Comparison of ENCODE assay signal across 13 mouse cellular contexts in the genomic region with DNA sequence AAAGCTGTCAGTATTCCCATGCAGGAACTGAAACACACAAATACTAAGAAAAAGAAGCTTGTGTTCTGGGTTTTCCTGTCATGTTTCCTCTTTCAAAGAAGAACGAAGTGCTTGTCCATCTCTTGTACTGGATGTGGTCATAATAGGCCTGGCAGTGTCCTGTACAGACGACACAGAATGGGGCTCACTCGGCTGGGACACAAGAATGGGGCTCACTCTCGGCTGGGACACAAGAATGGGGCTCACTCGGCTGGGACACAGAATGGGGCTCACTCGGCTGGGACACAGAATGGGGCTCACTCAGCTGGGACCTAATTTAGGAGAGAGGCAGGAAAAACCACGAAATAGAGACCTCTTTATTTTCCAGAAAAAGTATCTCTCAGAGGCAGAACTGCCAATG. TPM values are rescaled to one million over a fixed set of nuclear protein-coding genes. Genes with fewer than 3 reads are reported as not detected.
DNase-seq lines count a peak whose midpoint lies in the region; ATAC-seq and TF ChIP-seq lines count a peak whose summit lies in the region.
"Had no signal": no experiment of that assay in that cellular context is flagged by ENCODE, and none has a peak within 500 bp of the region (broad histone marks: within the 10 kb centered on the region; RNA-seq: fewer than 3 reads in every experiment).

No protein-coding gene starts in this region.

- H3K36me3 ChIP-seq in heart, embryonic 15.5 days = no peaks in the 10 kb centered on the region
- H3K36me3 ChIP-seq in spleen, adult 2 months (ENCODE audit: control insufficient read depth, insufficient read depth, low read length) = no peaks in the 10 kb centered on the region
- 0 out of 2 replicates have a peak, but pooled peaks cover 2% of the 10 kb centered on the region for H3K36me3 ChIP-seq in liver, embryonic 15.5 days (replicated peaks)

- H3K4me1 ChIP-seq in heart, embryonic 15.5 days (replicated peaks) = peaks cover 83% of the 10 kb centered on the region
- H3K4me1 ChIP-seq in spleen, adult 2 months (ENCODE audit: control insufficient read depth, insufficient read depth, insufficient read length) = peaks cover 46% of the 10 kb centered on the region
- H3K4me1 ChIP-seq in liver, embryonic 15.5 days (replicated peaks) = peaks cover 99% of the 10 kb centered on the region

- H3K9me3 ChIP-seq in heart, embryonic 15.5 days (replicated peaks) = no peaks in the 10 kb centered on the region
- H3K9me3 ChIP-seq in liver, embryonic 15.5 days (replicated peaks) = no peaks in the 10 kb centered on the region

- no peak for DNase-seq in heart, postnatal 14 days
- no peak for DNase-seq in spleen, adult 2 months (ENCODE audit: low read depth in 1 of 2, low spot score in 2 of 2)
- no peak for DNase-seq in spleen, postnatal 10 days (ENCODE audit: low spot score in 2 of 2)
- DNase-seq in testis, postnatal 14 days (ENCODE audit: low spot score) = no peak
- no peak for DNase-seq in thymus, postnatal 14 days
- DNase-seq: cerebellum, postnatal 10 days; heart, adult 18-20 months; lung, embryonic 14.5 days; right cerebral cortex, adult 18-20 months; thymus, adult 2 months had no signal

- intact Hi-C loops in heart, postnatal 14 days (cut with DNase I) = no loop called here

- TF ChIP-seq POLR2A in spleen, adult 2 months (IDR thresholded peaks at IDR 0.05; ENCODE audit: low read depth, low read length) = no peak

- H3K4me2 ChIP-seq in heart, embryonic 15.5 days = no peak overlapping the region
- peak overlapping the region; percentile 67 for H3K4me2 ChIP-seq in liver, embryonic 15.5 days

- TF ChIP-seq CTCF in spleen, adult 2 months (IDR thresholded peaks at IDR 0.05; ENCODE audit: extremely low read depth, insufficient read depth, insufficient read length, insufficient replicate concordance) = no peak

- 69% methylated on average over 7 of the region's 7 CpGs for WGBS in heart, embryonic 15.5 days
- 58% methylated on average over 7 of the region's 7 CpGs for WGBS in spleen, adult 2 months
- 45% methylated on average over 7 of the region's 7 CpGs for WGBS in liver, embryonic 15.5 days (ENCODE audit: insufficient replicate concordance)

- ATAC-seq in heart, embryonic 15.5 days (replicated peaks; ENCODE audit: insufficient number of reproducible peaks, insufficient read depth, low FRiP score, low read depth) = no peak
- ATAC-seq in liver, embryonic 15.5 days (ENCODE audit: insufficient read depth) = no peak
- ATAC-seq: forebrain, embryonic 14.5 days had no signal

- peak overlapping the region; percentile 36; the same call in 1 of the 2 replicates for H3K27ac ChIP-seq in heart, embryonic 15.5 days
- peak overlapping the region; percentile 69 for H3K27ac ChIP-seq in spleen, adult 2 months (ENCODE audit: insufficient read depth, low read length)
- H3K27ac ChIP-seq in liver, embryonic 15.5 days (replicated peaks) = peak overlapping the region; percentile 99

- H3K27me3 ChIP-seq in heart, embryonic 15.5 days = no peaks in the 10 kb centered on the region
- no peaks in the 10 kb centered on the region for H3K27me3 ChIP-seq in spleen, adult 2 months (ENCODE audit: control insufficient read depth, insufficient read depth, low read length)
- H3K27me3 ChIP-seq in liver, embryonic 15.5 days = no peaks in the 10 kb centered on the region

- H3K4me3 ChIP-seq in heart, embryonic 15.5 days = no peak overlapping the region
- H3K4me3 ChIP-seq in spleen, adult 2 months (ENCODE audit: extremely low read depth, insufficient read depth, insufficient read length) = no peak overlapping the region
- peak overlapping the region; percentile 14; the same call in 1 of the 2 replicates for H3K4me3 ChIP-seq in liver, embryonic 15.5 days (replicated peaks)

- no peak overlapping the region for H3K9ac ChIP-seq in heart, embryonic 15.5 days
- H3K9ac ChIP-seq in liver, embryonic 15.5 days = peak overlapping the region; percentile 41; the same call in 1 of the 2 replicates
- H3K9ac ChIP-seq: lung, embryonic 14.5 days had no signal

RNA-seq across cellular contexts. Expression of a gene that starts 34.0 kb away (rescaled TPM):
- 59.3 and 75.3 TPM in 2 replicates for polyA plus RNA-seq in heart, embryonic 15.5 days (2015; fragmentation: Nextera tagmentation; extraction: Ambion mirVana)
- 100 to 1,000 TPM; 156 to 165 TPM for total RNA-seq in heart, postnatal 14 days (2021)
- 27.4 and 27.6 TPM in 2 replicates for polyA plus RNA-seq in spleen, adult 2 months (2012; rRNA removed)
- polyA plus RNA-seq in liver, embryonic 15.5 days (2015; fragmentation: Nextera tagmentation; extraction: Ambion mirVana) = 46.7 and 50.5 TPM in 2 replicates

Comparison
In these comparisons a context has a peak if more than half of its experiments do, and no peak if none do; other contexts are left out.
1. H3K27ac ChIP-seq: peak in every context shown above with its lines; median percentile 99 in liver, embryonic 15.5 days; 69 in spleen, adult 2 months; 36 in heart, embryonic 15.5 days.